Mouse (Mus musculus) layer of hippocampus, adult 9-11 months (tissue): ENCODE results near the gene Vps35l.

Source experiments
- DNase-seq: peaks from one replicate; pipeline ENCODE4 v3.0.0; 2022

The Vps35l gene

GRCm38 (mm10) chr7:118887303-118888055 lies 147.5 kb downstream of the Vps35l start:
- DNase-seq: no peak

- no peak for DNase-seq
These were observed 149.1 kb downstream of the Vps35l start for GRCm38 (mm10) chr7:118889046-118889680.
